ENCODE assay signal across 9 mouse cellular contexts in genomic region chrX:140980163-140980562, GRCm38 (mm10).
"Had no signal": no experiment of that assay in that cellular context is flagged by ENCODE, and none has a peak within 500 bp of the region (broad histone marks: within the 10 kb centered on the region; RNA-seq: fewer than 3 reads in every experiment).

No protein-coding gene starts in this region.

- H3K36me3 ChIP-seq: liver, embryonic 15.5 days; midbrain, embryonic 10.5 days; neural tube, embryonic 13.5 days had no signal

- H3K4me2 ChIP-seq: liver, embryonic 15.5 days; lung, embryonic 14.5 days; neural tube, embryonic 13.5 days had no signal

- ATAC-seq: intestine, postnatal 0 days; midbrain, embryonic 16.5 days had no signal

- H3K4me1 ChIP-seq: midbrain, embryonic 10.5 days; neural tube, embryonic 13.5 days had no signal

- DNase-seq: thymus, adult 18-20 months; thymus, postnatal 14 days had no signal

- H3K9me3 ChIP-seq: liver, embryonic 15.5 days; midbrain, embryonic 10.5 days; neural tube, embryonic 13.5 days had no signal

- H3K27ac ChIP-seq: layer of hippocampus, adult 2 months; liver, embryonic 15.5 days; midbrain, embryonic 10.5 days; neural tube, embryonic 13.5 days had no signal

- H3K9ac ChIP-seq: liver, embryonic 15.5 days; lung, embryonic 14.5 days; neural tube, embryonic 13.5 days had no signal

- H3K4me3 ChIP-seq: layer of hippocampus, adult 2 months; liver, embryonic 15.5 days; midbrain, embryonic 10.5 days; neural tube, embryonic 13.5 days had no signal
